Mouse (Mus musculus) lung, embryonic 14.5 days (tissue): ENCODE data around the gene Ppp3ca. TPM values are rescaled to one million over a fixed set of nuclear protein-coding genes. Genes with fewer than 3 reads are reported as not detected.

Source experiments
- ATAC-seq: fragments of 200-750 bp; cut with Nextera tagmentation; 2 replicates; pipeline ENCODE4 v1.8.0; 2017; ENCODE audit warnings: mild to moderate bottlenecking, moderate TSS enrichment, moderate library complexity; ENCODE audit not compliant: insufficient read depth
- DNase-seq: peaks from one replicate; pipeline ENCODE4 v3.0.0-alpha.2; 2015
- H3K27ac ChIP-seq: fragments of 300-500 bp; sonication (generic); 2 replicates; pipeline ENCODE4 v1.5.1; 2014; ENCODE audit warnings: low read depth, mild to moderate bottlenecking, moderate library complexity
- H3K27me3 ChIP-seq: fragments of 300-500 bp; sonication (generic); 2 replicates; pipeline ENCODE4 v1.6.1; 2014; ENCODE audit warnings: low read length, control low read depth; ENCODE audit not compliant: insufficient read depth
- H3K36me3 ChIP-seq: fragments of 300-500 bp; sonication (generic); 2 replicates; pipeline ENCODE4 v1.6.1; 2014; ENCODE audit warnings: control low read depth; ENCODE audit not compliant: insufficient read depth
- H3K4me1 ChIP-seq: fragments of 300-500 bp; sonication (generic); 2 replicates; pipeline ENCODE4 v1.6.1; 2014; ENCODE audit warnings: antibody characterized with exemption, control low read depth; ENCODE audit not compliant: insufficient read depth
- H3K4me2 ChIP-seq: fragments of 300-500 bp; sonication (generic); 2 replicates; pipeline ENCODE4 v1.6.1; 2014; ENCODE audit warnings: mild to moderate bottlenecking
- H3K4me3 ChIP-seq: fragments of 300-500 bp; sonication (generic); 2 replicates; pipeline ENCODE4 v1.5.1; 2014; ENCODE audit warnings: low read depth, low read length
- H3K9ac ChIP-seq: fragments of 300-500 bp; sonication (generic); 2 replicates; pipeline ENCODE4 v1.6.1; 2014
- H3K9me3 ChIP-seq: fragments of 300-500 bp; sonication (generic); 2 replicates; pipeline ENCODE4 v1.6.1; 2016; ENCODE audit warnings: low read depth, low read length, control low read depth
- CTCF ChIP-seq: IDR thresholded peaks from 2 replicates; pipeline ENCODE4 v1.5.1; 2016; ENCODE audit warnings: antibody characterized with exemption, low read depth
- WGBS: fragments of 180-500 bp; shearing (Covaris S2); extraction: QIAGEN DNeasy Blood & Tissue Kit; methylation state at CpG from one replicate; pipeline ENCODE4 v1.1.7; 2014; 5-methylcytosine and 5-hydroxymethylcytosine counted together
- polyA plus RNA-seq: library from polyadenylated mRNA; unstranded; fragments of >200 nt; fragmentation: Nextera tagmentation; extraction: Ambion mirVana; gene quantifications from 2 replicates; pipeline ENCODE4 v1.2.1, GENCODE M21; 2014

The Ppp3ca gene
- polyA plus RNA-seq, 1 experiment from 2014 or later = 74.1 TPM

GRCm38 (mm10) chr3:136793411-136793810 lies 123.5 kb downstream of the Ppp3ca start:
- H3K4me1 ChIP-seq = no peaks in the 10 kb centered on the region
- no peaks in the 10 kb centered on the region for H3K9me3 ChIP-seq
- no peak overlapping the region for H3K4me3 ChIP-seq
- no peak for ATAC-seq
- no peak overlapping the region for H3K9ac ChIP-seq
- no peak overlapping the region for H3K27ac ChIP-seq
- no peak for TF ChIP-seq CTCF
- DNase-seq = no peak
- H3K36me3 ChIP-seq = no peaks in the 10 kb centered on the region
- H3K27me3 ChIP-seq = no peaks in the 10 kb centered on the region
- H3K4me2 ChIP-seq = no peak overlapping the region
- 86% methylated on average over 2 of the region's 2 CpGs for WGBS

- Histone ChIP-seq H3K9me3 (no peaks in the 10 kb centered on the region), H3K4me1 (no peaks in the 10 kb centered on the region), H3K4me2 (no peak overlapping the region), H3K4me3 (no peak overlapping the region), H3K27me3 (no peaks in the 10 kb centered on the region), H3K27ac (0 out of 2 replicates have a peak overlapping the region, but pooled peaks have one; percentile 36), H3K36me3 (no peaks in the 10 kb centered on the region), H3K9ac (no peak overlapping the region)
- TF ChIP-seq CTCF = no peak
- no peak for DNase-seq
- WGBS = 63% methylated on average over 7 of the region's 7 CpGs
- no peak for ATAC-seq
Observed at GRCm38 (mm10) chr3:136794426-136795217, 124.7 kb downstream of the Ppp3ca start.

GRCm38 (mm10) chr3:136798896-136799295 lies 129.0 kb downstream of the Ppp3ca start:
- ATAC-seq = no peak
- WGBS = 94% methylated on average over 3 of the region's 3 CpGs
- Histone ChIP-seq H3K9me3 (no peaks in the 10 kb centered on the region), H3K27me3 (no peaks in the 10 kb centered on the region), H3K4me2 (no peak overlapping the region), H3K36me3 (no peaks in the 10 kb centered on the region), H3K4me1 (no peaks in the 10 kb centered on the region), H3K4me3 (no peak overlapping the region), H3K27ac (no peak overlapping the region), H3K9ac (no peak overlapping the region)
- no peak for DNase-seq
- no peak for TF ChIP-seq CTCF

- H3K27me3 ChIP-seq = no peaks in the 10 kb centered on the region
- no peaks in the 10 kb centered on the region for H3K4me1 ChIP-seq
- no peaks in the 10 kb centered on the region for H3K36me3 ChIP-seq
- no peak overlapping the region for H3K27ac ChIP-seq
- no peak for TF ChIP-seq CTCF
- H3K4me2 ChIP-seq = no peak overlapping the region
- no peak overlapping the region for H3K9ac ChIP-seq
- H3K4me3 ChIP-seq = no peak overlapping the region
- DNase-seq (no peak), ATAC-seq (no peak)
- 88% methylated on average over 4 of the region's 4 CpGs for WGBS
- H3K9me3 ChIP-seq = no peaks in the 10 kb centered on the region
Observed at GRCm38 (mm10) chr3:136802595-136802994, 132.7 kb downstream of the Ppp3ca start.

- no peak overlapping the region for H3K4me2 ChIP-seq
- H3K4me1 ChIP-seq = no peaks in the 10 kb centered on the region
- 67% methylated on average over 4 of the region's 4 CpGs for WGBS
- H3K27ac ChIP-seq = no peak overlapping the region
- DNase-seq (peak; percentile 68), ATAC-seq (peak; percentile 91)
- no peak overlapping the region for H3K4me3 ChIP-seq
- no peak for TF ChIP-seq CTCF
- no peaks in the 10 kb centered on the region for H3K9me3 ChIP-seq
- no peak overlapping the region for H3K9ac ChIP-seq
- no peaks in the 10 kb centered on the region for H3K27me3 ChIP-seq
- no peaks in the 10 kb centered on the region for H3K36me3 ChIP-seq
Observed at GRCm38 (mm10) chr3:136805897-136806296, 136.0 kb downstream of the Ppp3ca start.

GRCm38 (mm10) chr3:136810271-136810670 lies 140.3 kb downstream of the Ppp3ca start:
- H3K9me3 ChIP-seq = no peaks in the 10 kb centered on the region
- H3K4me3 ChIP-seq = no peak overlapping the region
- H3K27ac ChIP-seq = no peak overlapping the region
- no peaks in the 10 kb centered on the region for H3K36me3 ChIP-seq
- no peak for TF ChIP-seq CTCF
- no peaks in the 10 kb centered on the region for H3K27me3 ChIP-seq
- WGBS = 57% methylated on average over 3 of the region's 3 CpGs
- H3K4me1 ChIP-seq = peaks cover 4% of the 10 kb centered on the region; the same call in 1 of the 2 replicates
- H3K9ac ChIP-seq = no peak overlapping the region
- H3K4me2 ChIP-seq = no peak overlapping the region
- DNase-seq (no peak), ATAC-seq (no peak)

- Histone ChIP-seq H3K4me2 (no peak overlapping the region), H3K36me3 (no peaks in the 10 kb centered on the region), H3K9ac (no peak overlapping the region), H3K27ac (no peak overlapping the region), H3K27me3 (no peaks in the 10 kb centered on the region), H3K4me1 (peaks cover 4% of the 10 kb centered on the region; the same call in 1 of the 2 replicates), H3K9me3 (no peaks in the 10 kb centered on the region), H3K4me3 (no peak overlapping the region)
- DNase-seq (no peak), ATAC-seq (no peak)
- no peak for TF ChIP-seq CTCF
- WGBS = 66% methylated on average over 6 of the region's 6 CpGs
Observed at GRCm38 (mm10) chr3:136812162-136812561, 142.2 kb downstream of the Ppp3ca start.
